Mouse (Mus musculus) midbrain, postnatal 0 days (tissue): ENCODE measurements around the gene Bend5. TPM values are rescaled to one million over a fixed set of nuclear protein-coding genes. Genes with fewer than 3 reads are reported as not detected.

ENCODE experiments used
- ATAC-seq: fragments of 200-750 bp; cut with Nextera tagmentation; 2 replicates; pipeline ENCODE4 v1.8.0; 2017; ENCODE audit warnings: moderate number of reproducible peaks, mild to moderate bottlenecking, moderate TSS enrichment, moderate library complexity; ENCODE audit not compliant: low FRiP score
- DNase-seq: peaks from one replicate; pipeline ENCODE4 v3.0.0-alpha.2; 2015; ENCODE audit warnings: low spot score
- H3K27ac ChIP-seq: fragments of 300-500 bp; sonication (generic); 2 replicates; pipeline ENCODE4 v1.5.1; 2014; ENCODE audit warnings: low read depth, mild to moderate bottlenecking, low read length, mixed read lengths
- H3K27me3 ChIP-seq: fragments of 300-500 bp; sonication (generic); 2 replicates; pipeline ENCODE4 v1.6.1; 2014; ENCODE audit warnings: low read length, control low read depth, mixed read lengths; ENCODE audit not compliant: insufficient read depth
- H3K36me3 ChIP-seq: fragments of 300-500 bp; sonication (generic); 2 replicates; pipeline ENCODE4 v1.6.1; 2014; ENCODE audit warnings: low read length, control low read depth, mixed read lengths; ENCODE audit not compliant: insufficient read depth
- H3K4me1 ChIP-seq: fragments of 300-500 bp; sonication (generic); 2 replicates; pipeline ENCODE4 v1.6.1; 2014; ENCODE audit warnings: mild to moderate bottlenecking, control low read depth, antibody characterized with exemption, low read length, mixed read lengths; ENCODE audit not compliant: insufficient read depth
- H3K4me2 ChIP-seq: fragments of 300-500 bp; sonication (generic); 2 replicates; pipeline ENCODE4 v1.6.1; 2014; ENCODE audit warnings: low read depth, mild to moderate bottlenecking, low read length, mixed read lengths; ENCODE audit not compliant: poor library complexity, severe bottlenecking
- H3K4me3 ChIP-seq: fragments of 300-500 bp; sonication (generic); 2 replicates; pipeline ENCODE4 v1.5.1; 2014; ENCODE audit warnings: low read depth, mild to moderate bottlenecking, low read length, moderate library complexity
- H3K9ac ChIP-seq: fragments of 300-500 bp; sonication (generic); replicated peaks from 2 replicates; pipeline ENCODE4 v1.6.1; 2014; ENCODE audit warnings: mild to moderate bottlenecking, low read length, moderate library complexity, mixed read lengths; ENCODE audit not compliant: poor library complexity, severe bottlenecking
- H3K9me3 ChIP-seq: fragments of 300-500 bp; sonication (generic); 2 replicates; pipeline ENCODE4 v1.6.1; 2016; ENCODE audit warnings: low read length, control low read depth
- CTCF ChIP-seq: IDR thresholded peaks from 2 replicates; pipeline ENCODE4 v1.5.1; 2016; ENCODE audit warnings: antibody characterized with exemption, mild to moderate bottlenecking
- WGBS: fragments of 180-500 bp; shearing (Covaris S2); extraction: QIAGEN DNeasy Blood & Tissue Kit; methylation state at CpG from one replicate; pipeline ENCODE4 v1.1.7; 2014; 5-methylcytosine and 5-hydroxymethylcytosine counted together
- polyA plus RNA-seq: library from polyadenylated mRNA; unstranded; fragments of >200 nt; fragmentation: Nextera tagmentation; extraction: Ambion mirVana; gene quantifications from 2 replicates; pipeline ENCODE4 v1.2.1, GENCODE M21; 2015
- total RNA-seq: library from RNA; depleted of rRNA; stranded (reverse); fragments of >200 nt; gene quantifications from 2 replicates; pipeline ENCODE4 v1.2.3, GENCODE M21; 2014

Bend5 gene
- total and polyA plus RNA-seq, 2 experiments from 2014 or later: 50.8 to 65.1 TPM

DNA sequence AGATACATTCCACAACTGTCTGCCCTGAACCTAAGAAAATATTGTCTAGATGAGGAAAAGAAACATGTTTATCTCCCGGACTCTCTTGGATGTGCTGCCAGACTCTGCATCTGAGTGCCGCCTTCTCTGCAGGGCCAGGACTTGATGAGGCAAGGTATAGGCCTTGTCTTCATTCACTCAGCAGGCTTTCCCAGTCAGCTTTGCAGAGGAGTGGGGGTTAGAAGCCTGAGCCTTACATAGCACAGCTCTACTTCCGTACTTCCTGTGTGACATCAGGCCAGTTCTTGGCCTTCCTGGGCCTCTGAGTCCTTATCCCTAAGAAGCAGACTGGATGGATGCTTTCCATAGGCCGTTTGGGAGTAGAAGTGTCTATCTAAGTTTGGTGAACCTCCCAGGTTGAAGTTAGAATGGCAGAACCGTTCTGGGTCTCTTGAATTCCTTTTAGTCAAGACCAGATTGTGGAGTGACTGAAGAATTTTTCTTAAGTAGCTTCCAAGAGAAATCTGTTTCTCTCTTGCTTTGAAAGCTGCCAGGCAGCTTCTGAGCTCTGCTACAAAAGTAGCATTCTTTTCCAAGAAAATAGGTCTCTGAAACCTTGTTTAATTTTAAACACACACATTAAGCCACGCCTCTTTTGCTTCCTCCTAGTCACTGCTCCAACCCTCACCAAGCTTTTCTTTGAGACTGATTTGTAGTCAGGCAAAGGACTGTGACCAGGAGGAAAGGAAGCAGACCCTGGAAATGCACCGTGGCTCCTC lies 34.8 kb downstream of the Bend5 start:
- Histone ChIP-seq H3K27me3 (no peaks in the 10 kb centered on the region), H3K9me3 (no peaks in the 10 kb centered on the region), H3K4me2 (no peak overlapping the region), H3K4me3 (no peak overlapping the region), H3K36me3 (peaks cover 21% of the 10 kb centered on the region), H3K4me1 (no peaks in the 10 kb centered on the region), H3K9ac (no peak overlapping the region), H3K27ac (no peak overlapping the region)
- DNase-seq (no peak), ATAC-seq (no peak)
- no peak for TF ChIP-seq CTCF
- 73% methylated on average over 7 of the region's 7 CpGs for WGBS

DNA sequence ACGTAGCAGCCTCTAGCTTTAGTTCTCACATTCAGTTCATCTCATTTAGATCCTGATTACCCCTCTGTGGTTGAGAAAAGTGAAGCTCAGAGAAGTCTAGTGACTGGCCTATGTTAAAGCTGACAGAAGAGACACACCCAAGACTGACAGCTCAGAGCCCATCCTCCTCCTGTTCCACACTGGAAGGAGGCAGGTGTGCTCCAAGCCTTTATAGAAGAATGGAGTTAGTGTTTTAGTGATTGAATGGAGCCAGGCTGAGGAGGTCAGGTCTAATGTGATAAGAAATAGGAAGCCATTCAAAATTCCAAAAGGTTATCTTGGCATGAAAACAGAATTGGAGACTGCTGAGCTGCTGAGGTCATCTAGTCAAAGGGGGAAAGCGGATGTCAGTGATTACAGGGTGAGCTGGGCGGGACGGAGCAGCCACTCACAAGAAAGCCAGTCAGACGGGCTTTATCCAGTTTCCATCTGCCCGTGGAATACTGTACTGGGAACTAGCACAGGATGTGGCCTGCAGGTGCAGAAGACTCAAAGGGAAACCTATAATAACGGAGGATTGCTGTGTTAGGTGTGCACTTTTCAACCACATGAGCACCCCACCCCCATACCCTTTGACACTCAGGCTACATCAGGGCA lies 36.6 kb downstream of the Bend5 start:
- no peak overlapping the region for H3K9ac ChIP-seq
- ATAC-seq (no peak), DNase-seq (no peak)
- no peak overlapping the region for H3K4me2 ChIP-seq
- peaks cover 37% of the 10 kb centered on the region for H3K36me3 ChIP-seq
- no peaks in the 10 kb centered on the region for H3K27me3 ChIP-seq
- H3K27ac ChIP-seq: no peak overlapping the region
- 85% methylated on average over 7 of the region's 7 CpGs for WGBS
- H3K9me3 ChIP-seq: no peaks in the 10 kb centered on the region
- TF ChIP-seq CTCF: no peak
- H3K4me1 ChIP-seq: 0 out of 2 replicates have a peak, but pooled peaks cover 2% of the 10 kb centered on the region
- no peak overlapping the region for H3K4me3 ChIP-seq

DNA sequence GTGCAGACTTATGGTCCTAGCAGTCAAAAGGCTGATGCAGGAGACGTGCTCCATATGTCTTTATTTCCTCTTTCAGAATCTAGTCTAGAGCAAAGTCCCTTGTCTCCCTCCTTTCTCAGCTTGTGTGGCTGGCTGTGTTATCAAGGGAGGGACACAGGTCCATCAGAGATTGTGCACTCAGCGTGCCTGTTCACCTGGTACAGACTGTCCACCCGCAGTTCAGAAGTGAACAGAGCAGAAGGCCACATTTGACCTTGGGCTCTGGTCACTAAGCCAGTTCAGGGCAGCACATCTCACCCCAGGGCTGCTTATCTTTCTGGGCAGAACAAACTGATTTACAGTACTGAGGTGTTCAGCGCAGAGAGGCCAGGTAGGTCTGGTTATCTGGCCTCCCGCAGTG lies 37.4 kb downstream of the Bend5 start:
- no peak for TF ChIP-seq CTCF
- H3K36me3 ChIP-seq: peaks cover 40% of the 10 kb centered on the region
- no peaks in the 10 kb centered on the region for H3K9me3 ChIP-seq
- H3K4me3 ChIP-seq: no peak overlapping the region
- no peak for ATAC-seq
- H3K27ac ChIP-seq: no peak overlapping the region
- H3K4me2 ChIP-seq: no peak overlapping the region
- no peak overlapping the region for H3K9ac ChIP-seq
- no peak for DNase-seq
- H3K27me3 ChIP-seq: no peaks in the 10 kb centered on the region
- WGBS: 92% methylated on average over 5 of the region's 5 CpGs
- 0 out of 2 replicates have a peak, but pooled peaks cover 2% of the 10 kb centered on the region for H3K4me1 ChIP-seq

DNA sequence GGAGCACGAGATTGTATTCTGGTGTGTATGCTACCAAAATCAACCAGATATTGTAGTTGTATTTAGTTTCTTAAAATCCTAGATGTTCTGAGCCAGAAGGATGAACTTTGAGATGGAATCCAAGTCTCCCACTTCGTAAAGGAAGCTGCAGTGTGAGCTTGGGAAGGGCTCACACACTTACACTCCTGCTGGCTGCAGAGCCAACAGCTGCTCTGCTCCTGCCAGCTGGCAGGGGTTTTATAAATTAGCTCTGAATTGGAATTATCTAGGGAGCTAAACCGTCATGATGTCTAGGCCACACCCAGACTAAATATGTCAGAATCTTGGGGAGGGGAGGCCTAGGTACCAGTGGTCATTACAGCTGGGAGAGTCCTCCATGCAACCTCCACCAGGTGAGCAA lies 38.5 kb downstream of the Bend5 start:
- Histone ChIP-seq H3K4me1 (0 out of 2 replicates have a peak, but pooled peaks cover 2% of the 10 kb centered on the region), H3K4me3 (no peak overlapping the region), H3K27ac (no peak overlapping the region), H3K4me2 (no peak overlapping the region), H3K9ac (no peak overlapping the region), H3K9me3 (no peaks in the 10 kb centered on the region), H3K36me3 (peaks cover 36% of the 10 kb centered on the region), H3K27me3 (no peaks in the 10 kb centered on the region)
- no peak for TF ChIP-seq CTCF
- ATAC-seq (no peak), DNase-seq (no peak)
- WGBS: 72% methylated on average over 3 of the region's 3 CpGs

DNA sequence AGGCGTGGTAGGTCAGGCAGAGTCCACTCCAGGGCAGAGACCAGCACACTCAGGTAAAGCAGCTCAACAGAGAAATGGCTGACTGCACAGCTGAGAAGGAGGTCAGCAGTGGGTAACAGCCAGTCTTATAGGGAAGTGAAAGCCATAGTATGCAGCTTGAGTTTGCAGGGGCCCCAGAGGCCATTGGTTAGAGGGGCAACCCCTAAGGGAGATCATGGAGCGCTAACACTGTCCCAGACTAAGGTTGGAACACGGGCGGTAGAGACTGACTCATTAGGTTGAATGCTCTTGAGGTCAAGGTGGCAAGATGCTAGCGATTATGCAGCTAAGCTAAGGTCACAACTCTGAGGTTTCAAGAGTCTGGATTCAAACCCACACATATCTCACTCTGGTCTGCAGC lies 40.8 kb downstream of the Bend5 start:
- WGBS: 95% methylated on average over 5 of the region's 5 CpGs
- TF ChIP-seq CTCF: no peak

DNA sequence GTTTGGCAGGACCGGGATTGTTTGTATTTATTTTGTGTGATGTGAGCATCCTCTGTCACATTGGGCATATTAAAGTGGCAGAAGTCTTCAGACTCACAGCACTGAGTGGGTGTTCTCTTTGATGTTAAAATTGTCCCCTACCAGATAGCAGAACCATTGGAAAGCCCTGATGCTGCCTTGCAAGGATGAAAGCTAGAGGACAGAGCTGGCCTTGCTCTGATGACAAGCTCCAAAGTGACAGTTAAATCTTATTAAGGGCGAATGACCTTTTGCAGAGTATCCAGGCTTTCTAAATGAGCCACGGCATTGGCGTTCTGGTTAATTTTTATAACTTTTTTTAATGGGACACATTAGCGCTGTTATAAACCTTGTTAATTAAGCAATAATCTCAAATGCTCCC lies 42.8 kb downstream of the Bend5 start:
- no peak for ATAC-seq
- Histone ChIP-seq H3K9me3 (no peaks in the 10 kb centered on the region), H3K4me3 (no peak overlapping the region), H3K9ac (no peak overlapping the region), H3K4me2 (no peak overlapping the region), H3K36me3 (peaks cover 25% of the 10 kb centered on the region), H3K27me3 (no peaks in the 10 kb centered on the region), H3K27ac (no peak overlapping the region), H3K4me1 (0 out of 2 replicates have a peak, but pooled peaks cover 2% of the 10 kb centered on the region)
- no peak for TF ChIP-seq CTCF
- DNase-seq: no peak
- 71% methylated on average over 5 of the region's 5 CpGs for WGBS

More for the DNA sequence above, 40.8 kb downstream of the Bend5 start:
- Histone ChIP-seq H3K4me3 (no peak overlapping the region), H3K4me2 (no peak overlapping the region), H3K4me1 (0 out of 2 replicates have a peak, but pooled peaks cover 2% of the 10 kb centered on the region), H3K27me3 (no peaks in the 10 kb centered on the region), H3K9me3 (no peaks in the 10 kb centered on the region), H3K9ac (no peak overlapping the region), H3K36me3 (peaks cover 31% of the 10 kb centered on the region), H3K27ac (no peak overlapping the region)
- DNase-seq (no peak), ATAC-seq (no peak)
